14 mouse cellular contexts compared by ENCODE assay signal in the genomic region with DNA sequence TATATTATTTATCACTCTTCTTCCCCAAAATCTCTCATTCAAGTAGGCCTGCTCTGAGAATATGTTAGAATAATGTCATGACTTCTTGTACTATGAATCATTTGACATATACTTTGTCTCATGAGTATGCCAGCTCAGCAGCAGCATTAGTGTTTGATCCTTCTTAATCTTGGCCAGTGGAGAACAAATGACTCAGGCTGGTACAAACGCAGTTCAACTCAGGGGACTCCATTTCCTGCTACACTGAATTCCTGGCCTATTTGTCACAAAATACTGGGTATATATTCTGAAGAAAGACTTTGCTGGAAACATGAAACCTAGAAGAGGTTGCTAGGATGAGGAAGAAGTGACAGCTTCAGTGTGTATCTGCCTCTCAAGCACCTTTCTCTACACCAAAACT.
"Had no signal": no experiment of that assay in that cellular context is flagged by ENCODE, and none has a peak within 500 bp of the region (broad histone marks: within the 10 kb centered on the region; RNA-seq: fewer than 3 reads in every experiment).

No protein-coding gene starts in this region.

- DNase-seq: liver, postnatal 0 days; lung, adult 2 months; lung, postnatal 14 days; lung, postnatal 36 days; thymus, adult 2 months; thymus, postnatal 25 days; thymus, postnatal 4 days had no signal

- ATAC-seq: liver, postnatal 0 days; lung, postnatal 0 days; midbrain, embryonic 13.5 days; midbrain, embryonic 15.5 days had no signal

- H3K27me3 ChIP-seq: lung, embryonic 15.5 days; megakaryocyte, embryonic 14.5 days; midbrain, embryonic 13.5 days; midbrain, embryonic 15.5 days; neural tube, embryonic 12.5 days; stomach, embryonic 15.5 days had no signal
